Mouse (Mus musculus): ENCODE data around the gene Cnr2.

The Cnr2 gene

GRCm38 (mm10) chr4:135963457-135964193 is 68.4 kb downstream of the Cnr2 start, which contains the start of gene Gale:
Gene Gale, plus strand, starts transcription at chr4:135963727.
- DNase-seq (ENCODE audit: low read depth, low spot score): peak; percentile 97

- DNase-seq (ENCODE audit: low read depth, low spot score): peak; percentile 82
Measured at GRCm38 (mm10) chr4:135964426-135964825, 69.2 kb downstream of the Cnr2 start.

GRCm38 (mm10) chr4:135965113-135965512 is 69.9 kb downstream of the Cnr2 start:
- DNase-seq (ENCODE audit: low read depth, low spot score): no peak

- no peak for DNase-seq (ENCODE audit: low read depth, low spot score)
Measured at GRCm38 (mm10) chr4:135966283-135966682, 71.1 kb downstream of the Cnr2 start.

- no peak for DNase-seq (ENCODE audit: low read depth, low spot score)
Measured at GRCm38 (mm10) chr4:135967086-135967760, 72.0 kb downstream of the Cnr2 start.

GRCm38 (mm10) chr4:135968271-135968869 is 73.2 kb downstream of the Cnr2 start:
- no peak for DNase-seq (ENCODE audit: low read depth, low spot score)

- DNase-seq (ENCODE audit: low read depth, low spot score): no peak
Measured at GRCm38 (mm10) chr4:135969070-135969750, 74.0 kb downstream of the Cnr2 start.

Measured in 3T3-L1 (cell line).